Mouse (Mus musculus): ENCODE measurements around the gene Bbx. TPM values are rescaled to one million over a fixed set of nuclear protein-coding genes. Genes with fewer than 3 reads are reported as not detected.

The Bbx gene
- polyA plus RNA-seq, 1 experiment from 2014 or later: 43.3 TPM

GRCm38 (mm10) chr16:50170812-50171211, 261.4 kb downstream of the Bbx start:
- no peak for ATAC-seq (ENCODE audit: low FRiP score)
- Histone ChIP-seq H3K36me3 (replicated peaks) (no peaks in the 10 kb centered on the region), H3K27me3 (no peaks in the 10 kb centered on the region), H3K27ac (no peak overlapping the region), H3K4me2 (no peak overlapping the region), H3K4me1 (peaks cover 4% of the 10 kb centered on the region; the same call in 1 of the 2 replicates), H3K9me3 (no peaks in the 10 kb centered on the region), H3K4me3 (replicated peaks) (no peak overlapping the region), H3K9ac (no peak overlapping the region)
- WGBS: 94% methylated on average over 5 of the region's 5 CpGs

- Histone ChIP-seq H3K27me3 (no peaks in the 10 kb centered on the region), H3K9ac (no peak overlapping the region), H3K36me3 (replicated peaks) (no peaks in the 10 kb centered on the region), H3K4me1 (peaks cover 4% of the 10 kb centered on the region; the same call in 1 of the 2 replicates), H3K4me3 (replicated peaks) (no peak overlapping the region), H3K27ac (no peak overlapping the region), H3K9me3 (no peaks in the 10 kb centered on the region), H3K4me2 (no peak overlapping the region)
- WGBS: 86% methylated on average over 10 of the region's 10 CpGs
- no peak for ATAC-seq (ENCODE audit: low FRiP score)
Measured at GRCm38 (mm10) chr16:50167983-50168299, 264.2 kb downstream of the Bbx start.

GRCm38 (mm10) chr16:50167231-50167982, 264.8 kb downstream of the Bbx start:
- Histone ChIP-seq H3K36me3 (replicated peaks) (no peaks in the 10 kb centered on the region), H3K4me2 (no peak overlapping the region), H3K9me3 (no peaks in the 10 kb centered on the region), H3K27me3 (no peaks in the 10 kb centered on the region), H3K27ac (no peak overlapping the region), H3K4me3 (replicated peaks) (no peak overlapping the region), H3K9ac (no peak overlapping the region), H3K4me1 (no peaks in the 10 kb centered on the region)
- WGBS: 84% methylated on average over 16 of the region's 16 CpGs
- no peak for ATAC-seq (ENCODE audit: low FRiP score)

- 0 out of 2 replicates have a peak, but pooled peaks have one; percentile 20 for ATAC-seq (ENCODE audit: low FRiP score)
- 94% methylated on average over 11 of the region's 11 CpGs for WGBS
- H3K27me3 ChIP-seq: no peaks in the 10 kb centered on the region
Measured at GRCm38 (mm10) chr16:50160418-50161271, 271.5 kb downstream of the Bbx start.

GRCm38 (mm10) chr16:50158546-50158945, 273.6 kb downstream of the Bbx start:
- H3K4me3 ChIP-seq (replicated peaks): no peak overlapping the region
- no peak overlapping the region for H3K27ac ChIP-seq
- no peak for ATAC-seq (ENCODE audit: low FRiP score)
- H3K4me1 ChIP-seq: no peaks in the 10 kb centered on the region
- H3K9ac ChIP-seq: no peak overlapping the region
- 0 out of 2 replicates have a peak, but pooled peaks cover 3% of the 10 kb centered on the region for H3K9me3 ChIP-seq
- no peaks in the 10 kb centered on the region for H3K36me3 ChIP-seq (replicated peaks)
- no peaks in the 10 kb centered on the region for H3K27me3 ChIP-seq
- no peak overlapping the region for H3K4me2 ChIP-seq
- 91% methylated on average over 5 of the region's 5 CpGs for WGBS

More at GRCm38 (mm10) chr16:50160418-50161271, 271.5 kb downstream of the Bbx start:
- H3K4me3 ChIP-seq (replicated peaks): no peak overlapping the region
- H3K9ac ChIP-seq: no peak overlapping the region
- no peaks in the 10 kb centered on the region for H3K9me3 ChIP-seq
- H3K27ac ChIP-seq: no peak overlapping the region
- no peaks in the 10 kb centered on the region for H3K4me1 ChIP-seq
- H3K4me2 ChIP-seq: no peak overlapping the region
- H3K36me3 ChIP-seq (replicated peaks): no peaks in the 10 kb centered on the region

- Histone ChIP-seq H3K27me3 (no peaks in the 10 kb centered on the region), H3K4me1 (no peaks in the 10 kb centered on the region), H3K27ac (no peak overlapping the region), H3K4me3 (replicated peaks) (no peak overlapping the region), H3K36me3 (replicated peaks) (no peaks in the 10 kb centered on the region), H3K9me3 (no peaks in the 10 kb centered on the region), H3K9ac (no peak overlapping the region), H3K4me2 (no peak overlapping the region)
- WGBS: 82% methylated on average over 4 of the region's 4 CpGs
- ATAC-seq (ENCODE audit: low FRiP score): no peak
Measured at GRCm38 (mm10) chr16:50149606-50150005, 282.6 kb downstream of the Bbx start.

- H3K9me3 ChIP-seq: no peaks in the 10 kb centered on the region
- no peak overlapping the region for H3K9ac ChIP-seq
- no peak overlapping the region for H3K4me3 ChIP-seq (replicated peaks)
- ATAC-seq (ENCODE audit: low FRiP score): no peak
- H3K4me2 ChIP-seq: no peak overlapping the region
- H3K4me1 ChIP-seq: no peaks in the 10 kb centered on the region
- H3K27ac ChIP-seq: no peak overlapping the region
- no peaks in the 10 kb centered on the region for H3K36me3 ChIP-seq (replicated peaks)
- WGBS: 71% methylated on average over 2 of the region's 2 CpGs
- H3K27me3 ChIP-seq: no peaks in the 10 kb centered on the region
Measured at GRCm38 (mm10) chr16:50147900-50148299, 284.3 kb downstream of the Bbx start.

Other genes starting within 250 kb of the Bbx start
- gene Ccdc54, start 158.8 kb upstream of the Bbx start, polyA plus RNA-seq (2016; fragmentation: Nextera tagmentation; extraction: Ambion mirVana): not detected in 2 replicates

All from forebrain, embryonic 12.5 days (tissue).